Mouse (Mus musculus): ENCODE measurements around the gene Hes2. TPM values are rescaled to one million over a fixed set of nuclear protein-coding genes. Genes with fewer than 3 reads are reported as not detected.

The Hes2 gene
- total RNA-seq, 2 experiments from 2014 or later: not detected

GRCm38 (mm10) chr4:152153771-152154177, 4.9 kb upstream of the Hes2 start:
- peak; percentile 84 to 87 for DNase-seq (ENCODE audit: low spot score in 2 of 2)
- intact Hi-C loops (cut with DNase I): no loop called here

DNA sequence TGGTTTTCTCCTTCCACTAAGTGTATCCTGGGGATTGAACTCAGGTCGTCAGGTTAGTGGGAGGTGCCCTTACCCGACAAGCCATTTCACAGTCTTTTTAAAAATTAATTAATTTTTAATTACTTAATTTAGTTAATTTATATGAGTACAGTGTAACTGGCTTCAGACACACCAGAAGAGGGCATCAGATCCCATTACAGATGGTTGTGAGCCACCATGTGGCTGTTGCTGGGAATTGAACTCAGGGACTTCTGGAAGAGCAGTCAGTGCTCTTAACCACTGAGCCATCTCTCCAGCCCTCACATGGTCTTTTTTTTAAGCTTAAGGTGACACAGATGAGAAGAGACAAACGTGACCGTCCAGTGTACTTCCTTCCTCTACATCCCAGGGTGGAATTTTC, 3.6 kb upstream of the Hes2 start:
- intact Hi-C loops (cut with DNase I): no loop called here
- DNase-seq (ENCODE audit: low spot score in 2 of 2): no peak

- intact Hi-C loops (cut with DNase I): no loop called here
- DNase-seq (ENCODE audit: low spot score in 2 of 2): peak; percentile 63 to 64
Measured at GRCm38 (mm10) chr4:152157779-152158584, 685 bp upstream of the Hes2 start.

- DNase-seq (ENCODE audit: low spot score in 2 of 2): no peak
- intact Hi-C loops (cut with DNase I): no loop called here
Measured at GRCm38 (mm10) chr4:152159285-152159678, 615 bp downstream of the Hes2 start.

- intact Hi-C loops (cut with DNase I): no loop called here
Measured at GRCm38 (mm10) chr4:152160748-152161147, 2.1 kb downstream of the Hes2 start.

DNA sequence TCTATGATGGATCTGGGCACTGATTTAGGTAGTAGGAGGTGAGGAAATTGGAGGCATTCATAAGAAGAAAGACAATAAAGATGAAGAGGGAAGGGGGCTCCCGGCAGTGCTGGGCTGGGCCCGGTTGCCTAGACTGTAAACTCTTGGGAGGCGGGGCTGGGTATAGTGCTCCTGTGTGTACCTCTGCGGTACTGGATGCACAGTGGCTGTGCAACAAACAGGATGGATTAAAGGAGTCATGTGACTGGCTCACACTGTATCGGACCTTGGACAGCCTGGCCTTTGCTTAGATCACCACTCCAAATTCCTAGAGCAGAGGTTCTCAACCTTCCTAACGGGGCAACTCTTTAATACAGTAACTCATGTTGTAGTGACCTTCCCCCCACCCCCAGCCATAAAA, 2.9 kb downstream of the Hes2 start:
- DNase-seq (ENCODE audit: low spot score in 2 of 2): no peak
- intact Hi-C loops (cut with DNase I): no loop called here

More at GRCm38 (mm10) chr4:152160748-152161147, 2.1 kb downstream of the Hes2 start:
- DNase-seq (ENCODE audit: low spot score in 2 of 2): no peak

DNA sequence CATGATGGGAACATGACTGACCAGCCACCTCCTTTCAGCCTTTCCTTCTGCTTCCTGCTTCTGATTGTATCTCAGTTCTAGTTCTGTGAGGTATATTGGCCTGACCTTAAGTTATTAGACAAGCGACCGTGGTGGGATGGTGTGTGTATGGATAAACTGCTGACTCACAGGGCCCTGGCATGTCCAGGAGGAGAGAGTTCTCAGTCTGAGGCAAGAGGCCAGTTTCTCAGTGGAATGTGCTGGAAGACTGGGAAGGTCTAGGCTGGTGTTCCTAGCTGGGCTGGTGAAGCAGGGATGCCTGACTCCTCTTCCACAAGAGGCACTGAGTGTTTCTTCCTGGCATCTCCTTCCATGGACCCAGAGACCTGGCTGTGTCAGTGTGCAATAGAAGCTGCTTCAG, 4.1 kb downstream of the Hes2 start:
- no peak for DNase-seq (ENCODE audit: low spot score in 2 of 2)
- intact Hi-C loops (cut with DNase I): no loop called here

GRCm38 (mm10) chr4:152165036-152165931, 6.6 kb downstream of the Hes2 start:
- intact Hi-C loops (cut with DNase I): loop anchor here (5.0 kb wide), 1 partner anchor 267 kb away; no protein-coding TSS in a partner anchor
- DNase-seq (ENCODE audit: low spot score in 2 of 2): peak in 1 of 2 experiments; percentile 65

- no peak for DNase-seq (ENCODE audit: low spot score in 2 of 2)
- intact Hi-C loops (cut with DNase I): loop anchor here (5.0 kb wide), 1 partner anchor 264 kb away; no protein-coding TSS in a partner anchor
Measured at GRCm38 (mm10) chr4:152168052-152168451, 9.4 kb downstream of the Hes2 start.

DNA sequence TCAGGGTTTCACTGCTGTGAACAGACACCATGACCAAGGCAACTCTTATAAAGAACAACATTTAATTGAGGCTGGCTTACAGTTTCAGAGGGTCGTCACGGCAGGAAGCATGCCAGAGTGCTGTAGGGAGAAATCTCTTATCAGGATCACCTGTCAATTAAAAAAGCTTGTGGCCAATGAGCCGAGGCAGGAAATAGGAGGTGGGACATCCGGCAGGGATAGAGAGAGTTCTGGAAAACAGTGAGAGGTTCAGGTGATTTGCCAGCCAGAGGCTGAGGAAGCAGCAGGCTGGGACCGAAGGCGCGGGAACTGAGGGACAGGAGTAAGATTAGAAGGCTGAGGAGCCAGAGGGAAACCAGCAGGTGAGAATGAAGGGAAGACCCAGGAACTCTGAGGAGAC, 10.4 kb downstream of the Hes2 start:
- intact Hi-C loops (cut with DNase I): loop anchor here (5.0 kb wide), 1 partner anchor 263 kb away; no protein-coding TSS in a partner anchor
- DNase-seq (ENCODE audit: low spot score in 2 of 2): no peak

- no peak for DNase-seq (ENCODE audit: low spot score in 2 of 2)
- intact Hi-C loops (cut with DNase I): no loop called here
Measured at GRCm38 (mm10) chr4:152170286-152170685, 11.6 kb downstream of the Hes2 start.

GRCm38 (mm10) chr4:152171543-152171942, 12.9 kb downstream of the Hes2 start:
- intact Hi-C loops (cut with DNase I): no loop called here

GRCm38 (mm10) chr4:152173041-152173440, 14.4 kb downstream of the Hes2 start:
- peak; percentile 85 to 90 for DNase-seq (ENCODE audit: low spot score in 2 of 2)
- intact Hi-C loops (cut with DNase I): loop anchor here (2.0 kb wide), 1 partner anchor 112 kb away; no protein-coding TSS in a partner anchor

More at GRCm38 (mm10) chr4:152171543-152171942, 12.9 kb downstream of the Hes2 start:
- DNase-seq (ENCODE audit: low spot score in 2 of 2): no peak

GRCm38 (mm10) chr4:152173956-152174355, 15.3 kb downstream of the Hes2 start:
- intact Hi-C loops (cut with DNase I): loop anchor here (2.0 kb wide), 1 partner anchor 111 kb away; no protein-coding TSS in a partner anchor
- DNase-seq (ENCODE audit: low spot score in 2 of 2): no peak

- intact Hi-C loops (cut with DNase I): loop anchor here (2.0 kb wide), 1 partner anchor 36 kb away; no protein-coding TSS in a partner anchor
Measured at GRCm38 (mm10) chr4:152176638-152177037, 18.0 kb downstream of the Hes2 start.

DNA sequence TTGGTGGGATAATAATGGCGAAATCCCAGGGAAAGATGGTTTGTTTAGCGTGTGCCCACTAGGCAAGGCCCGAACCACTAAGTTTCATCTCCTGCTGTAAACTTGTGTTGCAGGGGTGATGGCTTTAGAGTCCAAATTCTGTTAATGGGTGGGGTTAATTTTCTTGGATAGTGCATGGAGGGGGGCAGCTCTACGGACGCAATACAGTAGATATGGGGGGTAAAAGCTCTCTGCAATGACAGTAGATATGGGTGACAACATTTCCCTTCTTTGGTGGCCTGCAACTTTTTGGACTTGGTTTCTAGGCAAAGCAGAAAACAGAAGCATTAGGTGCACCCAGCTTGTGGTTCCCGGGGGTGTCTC, 18.5 kb downstream of the Hes2 start:
- intact Hi-C loops (cut with DNase I): loop anchor here (2.0 kb wide), 1 partner anchor 36 kb away; no protein-coding TSS in a partner anchor
- DNase-seq (ENCODE audit: low spot score in 2 of 2): no peak

More at GRCm38 (mm10) chr4:152176638-152177037, 18.0 kb downstream of the Hes2 start:
- DNase-seq (ENCODE audit: low spot score in 2 of 2): no peak

DNA sequence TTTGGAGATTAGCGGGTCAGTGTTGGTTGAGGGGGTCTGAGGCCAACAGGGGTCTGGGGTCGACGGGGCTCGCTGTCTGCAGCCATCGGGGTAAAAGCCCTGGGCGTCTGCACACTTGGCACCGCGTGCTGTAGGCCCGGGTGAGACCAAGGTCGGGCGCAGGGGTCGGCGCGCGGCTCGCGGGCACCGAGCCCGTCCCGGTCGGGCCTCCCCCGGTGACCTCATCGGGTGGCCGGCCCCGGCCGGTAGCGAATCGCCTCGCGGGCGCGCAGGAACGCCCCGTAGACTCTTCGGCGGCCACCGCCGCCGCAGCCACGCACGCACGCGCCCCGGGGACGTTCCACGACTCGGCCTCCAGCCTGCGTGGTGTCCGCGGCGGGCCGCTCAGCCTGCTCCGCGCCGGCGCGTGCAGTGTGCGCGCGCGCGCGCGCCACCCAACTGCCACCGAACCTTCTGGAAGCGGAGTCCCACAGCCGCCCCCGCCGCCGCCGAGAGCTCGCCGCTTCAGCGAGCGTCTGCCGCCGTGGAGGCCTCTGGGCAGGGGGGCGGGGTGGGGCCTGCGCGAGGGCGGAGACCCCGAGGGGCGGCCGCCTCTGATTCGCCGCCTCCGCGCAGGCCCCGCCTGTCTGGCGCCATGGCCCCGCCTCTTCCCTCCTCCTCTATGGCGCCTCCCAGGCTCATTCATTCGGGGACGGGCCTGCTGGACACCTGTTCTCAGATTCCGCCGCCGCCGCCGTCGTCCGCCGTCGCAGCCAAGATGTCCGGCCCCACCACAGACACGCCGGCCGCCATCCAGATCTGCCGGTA, 19.1 kb downstream of the Hes2 start, which contains the start of gene Acot7:
TSS of gene Acot7 (plus strand) at position 598 of the 807 bp plus-strand sequence.
- DNase-seq (ENCODE audit: low spot score in 2 of 2): peak; percentile 93
- intact Hi-C loops (cut with DNase I): loop anchor here (2.0 kb wide), 1 partner anchor 35 kb away; no protein-coding TSS in a partner anchor

DNA sequence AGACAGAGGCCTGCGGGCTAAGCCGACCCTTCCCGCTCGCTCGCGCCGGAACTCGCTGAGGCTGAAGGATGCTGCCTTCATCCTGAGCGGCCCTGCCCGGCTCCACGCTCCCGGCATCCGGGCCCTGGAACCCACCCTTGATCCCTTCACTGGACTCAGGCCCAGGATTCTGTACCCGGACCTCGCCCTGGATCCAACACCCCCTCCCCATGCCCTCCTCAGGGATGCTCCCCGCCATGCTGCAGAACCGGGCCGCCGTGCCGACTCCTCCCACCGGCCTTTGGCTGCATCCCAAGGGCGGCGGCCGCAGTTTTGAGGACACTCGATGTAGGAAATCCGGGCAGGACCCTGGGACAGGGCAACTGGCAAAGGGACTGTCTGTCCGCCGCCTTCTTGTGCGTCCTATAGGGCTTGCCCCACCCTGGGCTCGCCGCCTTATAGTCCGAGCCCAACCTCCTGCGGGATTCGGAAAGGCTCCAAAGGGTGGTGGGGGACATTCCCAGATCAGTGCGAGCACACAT, 19.7 kb downstream of the Hes2 start:
- intact Hi-C loops (cut with DNase I): no loop called here

More for the DNA sequence above, 19.7 kb downstream of the Hes2 start:
- peak in 1 of 2 experiments; percentile 56 for DNase-seq (ENCODE audit: low spot score in 2 of 2)
